Mouse (Mus musculus): ENCODE results near the gene Zfp398. TPM values are rescaled to one million over a fixed set of nuclear protein-coding genes. Genes with fewer than 3 reads are reported as not detected.
A peak's percentile ranks its signal among the peaks of the same experiment; 100 is the strongest.

The Zfp398 gene
- polyA plus RNA-seq, 1 experiment from 2014 or later: 8.2 TPM

DNA sequence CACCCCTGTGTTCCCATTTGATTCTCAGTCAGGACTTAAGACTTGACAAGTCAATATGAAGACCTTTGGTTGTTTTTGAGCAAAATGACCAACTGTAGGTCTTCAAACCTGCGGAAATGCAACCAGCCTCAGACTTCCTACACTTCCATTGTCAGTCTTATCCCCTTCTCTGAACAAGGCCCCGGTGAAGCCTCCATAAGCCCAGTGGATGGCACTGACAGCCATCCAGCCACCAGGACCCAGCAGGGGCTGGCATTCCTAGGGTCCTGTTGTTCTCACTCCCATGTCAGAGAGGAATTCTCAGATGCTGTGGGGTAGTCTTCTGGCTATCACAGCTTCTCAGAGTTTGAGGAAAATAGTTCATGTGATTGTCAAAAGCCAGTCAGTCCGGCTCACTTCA, 43.1 kb downstream of the Zfp398 start:
- 58% methylated on average over 3 of the region's 3 CpGs for WGBS
- no peaks in the 10 kb centered on the region for H3K9me3 ChIP-seq

GRCm38 (mm10) chr6:47879049-47879716, 43.7 kb downstream of the Zfp398 start:
- Histone ChIP-seq H3K36me3 (replicated peaks) (peaks cover 48% of the 10 kb centered on the region), H3K4me1 (peaks cover 23% of the 10 kb centered on the region), H3K4me3 (peak overlapping the region; percentile 92), H3K27me3 (ENCODE audit: poor library complexity, severe bottlenecking) (no peaks in the 10 kb centered on the region), H3K9me3 (no peaks in the 10 kb centered on the region), H3K27ac (peak overlapping the region; percentile 98)
- no peak for DNase-seq (ENCODE audit: extremely low spot score, low spot score)
- 80% methylated on average over 4 of the region's 4 CpGs for WGBS

More for the DNA sequence above, 43.1 kb downstream of the Zfp398 start:
- Histone ChIP-seq H3K4me3 (peak overlapping the region; percentile 92), H3K4me1 (peaks cover 23% of the 10 kb centered on the region), H3K27ac (peak overlapping the region; percentile 98), H3K36me3 (replicated peaks) (peaks cover 42% of the 10 kb centered on the region), H3K27me3 (ENCODE audit: poor library complexity, severe bottlenecking) (no peaks in the 10 kb centered on the region)
- no peak for DNase-seq (ENCODE audit: extremely low spot score, low spot score)

DNA sequence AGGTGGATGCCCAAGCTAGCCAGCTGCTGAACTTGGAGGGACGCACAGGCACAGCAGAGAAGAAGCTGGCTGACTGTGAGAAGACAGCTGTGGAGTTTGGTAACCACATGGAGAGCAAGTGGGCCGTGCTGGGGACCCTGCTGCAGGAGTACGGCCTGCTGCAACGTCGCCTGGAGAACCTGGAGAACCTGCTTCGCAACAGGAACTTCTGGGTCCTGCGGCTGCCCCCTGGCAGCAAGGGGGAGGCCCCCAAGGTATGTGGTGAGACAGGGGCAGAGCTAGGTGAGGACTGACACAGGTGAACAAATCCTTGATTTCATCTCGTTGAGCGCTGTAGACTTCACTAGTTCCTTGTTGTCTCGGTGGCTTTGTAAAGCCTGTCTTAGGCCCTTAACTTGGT, 44.7 kb downstream of the Zfp398 start:
- no peak overlapping the region for H3K4me3 ChIP-seq
- 98% methylated on average over 10 of the region's 10 CpGs for WGBS
- 0 out of 2 replicates have a peak overlapping the region, but pooled peaks have one; percentile 16 for H3K27ac ChIP-seq
- no peak for DNase-seq (ENCODE audit: extremely low spot score, low spot score)
- peaks cover 23% of the 10 kb centered on the region for H3K4me1 ChIP-seq
- no peaks in the 10 kb centered on the region for H3K27me3 ChIP-seq (ENCODE audit: poor library complexity, severe bottlenecking)
- H3K36me3 ChIP-seq (replicated peaks): peaks cover 58% of the 10 kb centered on the region
- H3K9me3 ChIP-seq: no peaks in the 10 kb centered on the region

DNA sequence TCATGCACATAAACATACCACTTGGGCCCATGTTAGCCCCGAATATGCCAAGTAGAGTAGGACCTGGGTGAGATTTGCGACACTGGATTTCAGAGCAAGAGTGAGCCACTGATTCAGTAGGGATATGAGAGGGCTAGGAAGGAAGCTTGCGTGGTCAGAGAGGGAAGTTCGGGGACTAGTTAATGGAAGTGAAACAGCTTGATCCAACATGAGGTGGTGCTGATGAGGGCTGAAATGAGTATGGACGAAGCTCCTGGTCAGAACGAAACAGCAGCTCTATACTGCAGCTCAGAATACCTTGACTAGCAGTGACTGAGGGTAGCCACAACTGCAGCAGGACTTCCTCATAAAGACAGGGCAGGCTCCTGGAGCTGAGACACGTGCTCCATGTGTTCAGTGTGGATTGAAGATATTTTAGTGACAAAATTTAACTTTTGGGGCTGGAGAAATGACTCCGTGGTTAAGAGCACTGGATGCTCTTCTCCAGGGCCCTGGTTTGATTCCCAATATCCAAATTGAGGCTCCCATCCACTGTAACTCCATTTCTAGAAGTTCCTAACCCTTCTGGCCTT, 53.4 kb downstream of the Zfp398 start:
- Histone ChIP-seq H3K36me3 (replicated peaks) (peaks cover 97% of the 10 kb centered on the region), H3K4me3 (no peak overlapping the region), H3K27me3 (ENCODE audit: poor library complexity, severe bottlenecking) (no peaks in the 10 kb centered on the region), H3K9me3 (no peaks in the 10 kb centered on the region), H3K27ac (no peak overlapping the region), H3K4me1 (no peaks in the 10 kb centered on the region)
- no peak for DNase-seq (ENCODE audit: extremely low spot score, low spot score)
- WGBS: 90% methylated on average over 8 of the region's 8 CpGs

DNA sequence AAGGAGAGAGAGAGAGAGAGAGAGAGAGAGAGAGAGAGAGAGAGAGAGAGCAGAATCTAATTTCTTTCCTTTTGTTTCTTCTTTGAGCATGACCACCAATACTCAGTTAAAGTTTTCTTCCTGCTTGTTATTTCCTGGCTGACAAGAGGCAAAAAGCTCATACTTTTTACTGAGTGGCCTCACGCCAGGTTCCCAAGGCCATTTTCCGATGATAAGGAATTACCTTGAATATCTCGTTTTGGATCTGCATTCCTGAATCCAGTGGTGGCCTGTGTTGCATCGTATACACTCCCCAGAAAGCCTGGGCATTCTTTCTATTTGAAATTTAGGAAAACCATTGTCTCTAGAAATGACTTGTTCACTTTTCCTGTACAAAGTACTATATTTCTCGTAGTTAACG, 64.0 kb downstream of the Zfp398 start:
- Histone ChIP-seq H3K27ac (no peak overlapping the region), H3K27me3 (ENCODE audit: poor library complexity, severe bottlenecking) (peaks cover 26% of the 10 kb centered on the region), H3K4me1 (peaks cover 3% of the 10 kb centered on the region), H3K9me3 (peaks cover under 1% of the 10 kb centered on the region; the same call in 1 of the 2 replicates), H3K4me3 (no peak overlapping the region), H3K36me3 (replicated peaks) (peaks cover 80% of the 10 kb centered on the region)
- WGBS: 94% methylated on average over 6 of the region's 6 CpGs
- no peak for DNase-seq (ENCODE audit: extremely low spot score, low spot score)

DNA sequence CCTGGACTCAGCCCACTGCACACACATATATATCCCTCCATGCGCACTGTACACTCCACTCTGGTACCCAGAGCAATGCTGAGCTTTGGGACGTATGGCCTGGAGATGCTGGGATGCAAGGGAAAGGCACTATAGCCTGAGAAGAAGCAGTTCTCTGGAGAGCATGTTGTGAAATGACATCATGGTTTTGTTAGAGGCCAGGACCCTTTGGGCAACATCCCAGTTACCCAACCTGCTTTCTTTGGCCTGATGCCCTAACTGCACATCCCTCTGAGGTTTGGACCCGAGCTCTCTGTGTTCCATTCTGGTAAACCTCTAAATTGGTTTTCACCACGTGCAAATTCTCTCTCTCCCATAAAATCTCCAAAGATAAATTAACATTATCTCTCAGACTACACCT, 68.1 kb downstream of the Zfp398 start:
- DNase-seq (ENCODE audit: extremely low spot score, low spot score): no peak
- H3K36me3 ChIP-seq (replicated peaks): peaks cover 97% of the 10 kb centered on the region
- H3K9me3 ChIP-seq: peaks cover 4% of the 10 kb centered on the region; the same call in 1 of the 2 replicates
- H3K27me3 ChIP-seq (ENCODE audit: poor library complexity, severe bottlenecking): peaks cover 49% of the 10 kb centered on the region
- H3K4me1 ChIP-seq: peaks cover 9% of the 10 kb centered on the region
- 86% methylated on average over 4 of the region's 4 CpGs for WGBS
- H3K27ac ChIP-seq: no peak overlapping the region
- no peak overlapping the region for H3K4me3 ChIP-seq

GRCm38 (mm10) chr6:47904361-47904760, 68.9 kb downstream of the Zfp398 start:
- Histone ChIP-seq H3K27me3 (ENCODE audit: poor library complexity, severe bottlenecking) (peaks cover 49% of the 10 kb centered on the region), H3K4me3 (peak overlapping the region; percentile 20), H3K9me3 (peaks cover 4% of the 10 kb centered on the region; the same call in 1 of the 2 replicates), H3K4me1 (peaks cover 9% of the 10 kb centered on the region), H3K27ac (no peak overlapping the region), H3K36me3 (replicated peaks) (peaks cover 89% of the 10 kb centered on the region)
- 18% methylated on average over 19 of the region's 19 CpGs for WGBS
- no peak for DNase-seq (ENCODE audit: extremely low spot score, low spot score)

GRCm38 (mm10) chr6:47904917-47905695, 69.6 kb downstream of the Zfp398 start:
- Histone ChIP-seq H3K9me3 (peaks cover 4% of the 10 kb centered on the region; the same call in 1 of the 2 replicates), H3K27ac (no peak overlapping the region), H3K36me3 (replicated peaks) (peaks cover 82% of the 10 kb centered on the region), H3K4me1 (peaks cover 9% of the 10 kb centered on the region), H3K4me3 (peak overlapping the region; percentile 20), H3K27me3 (ENCODE audit: poor library complexity, severe bottlenecking) (peaks cover 49% of the 10 kb centered on the region)
- 43% methylated on average over 44 of the region's 44 CpGs for WGBS
- DNase-seq (ENCODE audit: extremely low spot score, low spot score): peak; percentile 22

DNA sequence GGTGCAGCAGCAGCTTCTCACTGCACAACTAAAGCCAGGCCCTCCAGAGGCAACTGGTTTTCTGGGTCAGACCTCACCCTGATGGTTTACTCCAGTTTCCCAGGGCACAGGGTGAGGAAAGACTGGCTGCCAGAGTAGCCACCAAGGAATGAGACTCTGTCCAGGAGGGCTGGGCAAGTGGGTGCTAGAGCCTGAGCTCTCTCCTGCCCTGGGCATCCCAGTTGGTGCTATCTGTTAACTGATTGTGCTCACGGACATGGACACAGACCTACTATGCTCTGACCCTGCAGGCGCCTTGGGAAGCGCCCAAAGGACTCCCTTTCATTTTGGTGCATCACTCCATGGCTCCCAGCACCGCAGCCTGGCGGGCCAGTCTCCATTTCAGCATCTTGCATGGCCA, 70.9 kb downstream of the Zfp398 start:
- WGBS: 91% methylated on average over 5 of the region's 5 CpGs
- peaks cover 4% of the 10 kb centered on the region; the same call in 1 of the 2 replicates for H3K9me3 ChIP-seq
- H3K4me3 ChIP-seq: no peak overlapping the region
- no peak for DNase-seq (ENCODE audit: extremely low spot score, low spot score)
- H3K27me3 ChIP-seq (ENCODE audit: poor library complexity, severe bottlenecking): peaks cover 49% of the 10 kb centered on the region
- peaks cover 9% of the 10 kb centered on the region for H3K4me1 ChIP-seq
- peaks cover 70% of the 10 kb centered on the region for H3K36me3 ChIP-seq (replicated peaks)
- H3K27ac ChIP-seq: no peak overlapping the region

DNA sequence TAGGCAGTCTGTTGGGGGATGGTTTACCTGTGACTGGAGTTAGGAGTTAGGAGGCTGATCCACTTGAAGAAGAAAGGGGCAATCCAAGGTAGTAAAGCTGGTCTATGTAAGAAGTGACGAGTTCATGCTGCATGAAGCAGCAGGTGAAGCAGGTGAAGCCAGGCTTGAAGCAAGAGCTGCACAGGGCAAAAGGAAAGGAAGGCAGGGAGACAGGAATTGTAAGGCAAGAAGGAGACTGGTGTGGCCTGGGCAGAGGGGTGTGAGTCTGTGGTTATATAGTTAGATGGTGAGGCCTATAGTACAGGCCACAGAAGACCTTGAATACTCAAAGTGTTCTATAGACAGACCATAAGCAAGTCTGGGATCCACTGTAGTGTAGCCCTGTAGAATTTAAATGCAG, 73.5 kb downstream of the Zfp398 start:
- H3K27me3 ChIP-seq (ENCODE audit: poor library complexity, severe bottlenecking): peaks cover 27% of the 10 kb centered on the region
- 88% methylated on average over 1 of the region's 1 CpGs for WGBS
- no peak overlapping the region for H3K4me3 ChIP-seq
- H3K4me1 ChIP-seq: peaks cover 9% of the 10 kb centered on the region
- peaks cover 4% of the 10 kb centered on the region; the same call in 1 of the 2 replicates for H3K9me3 ChIP-seq
- no peak overlapping the region for H3K27ac ChIP-seq
- H3K36me3 ChIP-seq (replicated peaks): peaks cover 43% of the 10 kb centered on the region
- no peak for DNase-seq (ENCODE audit: extremely low spot score, low spot score)

GRCm38 (mm10) chr6:47911650-47912049, 76.2 kb downstream of the Zfp398 start:
- H3K9me3 ChIP-seq: no peaks in the 10 kb centered on the region
- no peak overlapping the region for H3K4me3 ChIP-seq
- H3K4me1 ChIP-seq: no peaks in the 10 kb centered on the region
- 57% methylated on average over 1 of the region's 1 CpGs for WGBS
- no peak for DNase-seq (ENCODE audit: extremely low spot score, low spot score)
- 0 out of 2 replicates have a peak, but pooled peaks cover under 1% of the 10 kb centered on the region for H3K27me3 ChIP-seq (ENCODE audit: poor library complexity, severe bottlenecking)
- H3K36me3 ChIP-seq (replicated peaks): peaks cover 16% of the 10 kb centered on the region
- H3K27ac ChIP-seq: no peak overlapping the region

- 69% methylated on average over 3 of the region's 3 CpGs for WGBS
- no peaks in the 10 kb centered on the region for H3K27me3 ChIP-seq (ENCODE audit: poor library complexity, severe bottlenecking)
- no peaks in the 10 kb centered on the region for H3K4me1 ChIP-seq
- no peak for DNase-seq (ENCODE audit: extremely low spot score, low spot score)
- H3K27ac ChIP-seq: no peak overlapping the region
- no peaks in the 10 kb centered on the region for H3K9me3 ChIP-seq
- peaks cover 3% of the 10 kb centered on the region for H3K36me3 ChIP-seq (replicated peaks)
- no peak overlapping the region for H3K4me3 ChIP-seq
These were observed 77.5 kb downstream of the Zfp398 start for GRCm38 (mm10) chr6:47912991-47913390.

- no peaks in the 10 kb centered on the region for H3K27me3 ChIP-seq (ENCODE audit: poor library complexity, severe bottlenecking)
- no peak for DNase-seq (ENCODE audit: extremely low spot score, low spot score)
- H3K4me3 ChIP-seq: no peak overlapping the region
- peaks cover 16% of the 10 kb centered on the region for H3K4me1 ChIP-seq
- no peaks in the 10 kb centered on the region for H3K36me3 ChIP-seq (replicated peaks)
- WGBS: 83% methylated on average over 5 of the region's 5 CpGs
- no peaks in the 10 kb centered on the region for H3K9me3 ChIP-seq
- H3K27ac ChIP-seq: no peak overlapping the region
These were observed 81.6 kb downstream of the Zfp398 start for GRCm38 (mm10) chr6:47917051-47917450.
